Mouse (Mus musculus): Measurements from ENCODE around the gene Hps4.

DNA sequence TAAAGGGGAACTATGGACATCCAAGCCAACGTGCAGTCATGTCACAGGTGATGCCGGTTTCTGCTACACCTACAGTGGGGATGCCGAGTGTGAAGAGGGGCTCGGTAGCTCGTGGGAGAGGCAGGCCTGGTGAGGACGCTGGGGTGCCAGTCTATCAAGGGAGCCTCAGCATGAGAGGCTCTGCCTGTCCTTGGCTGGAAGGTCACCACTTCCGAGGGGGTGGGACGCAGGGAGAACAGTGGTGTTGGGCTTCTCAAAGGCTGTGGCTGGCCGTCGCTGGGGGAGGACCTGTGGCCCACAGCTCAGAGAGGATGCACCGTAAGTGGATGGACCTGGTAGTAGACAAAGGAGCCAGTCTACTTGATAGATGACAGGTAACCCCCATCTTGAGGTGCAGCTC is 38.3 kb downstream of the Hps4 start:
- no peak for TF ChIP-seq POLR2A (IDR thresholded peaks at IDR 0.05; ENCODE audit: extremely low read depth, insufficient read depth, low read length)
- no peak for TF ChIP-seq CTCF (IDR thresholded peaks at IDR 0.05; ENCODE audit: low read depth, low read length)
